Mouse (Mus musculus) myocyte (in vitro differentiated cells): ENCODE results near the gene Tmsb4x.

ENCODE experiments used
- CEBPB ChIP-seq: IDR thresholded peaks from 2 replicates; pipeline ENCODE4 v1.6.1; 2011; ENCODE audit warnings: mild to moderate bottlenecking, moderate library complexity; ENCODE audit not compliant: poor library complexity, insufficient read depth, severe bottlenecking
- MAX ChIP-seq: IDR thresholded peaks from one replicate; pipeline ENCODE4 v1.6.1; 2011; ENCODE audit warnings: low read depth, mild to moderate bottlenecking, control low read depth
- POLR2A ChIP-seq: IDR thresholded peaks from one replicate; pipeline ENCODE4 v1.6.1; 2011; ENCODE audit warnings: low read depth, mild to moderate bottlenecking, control low read depth, moderate library complexity; ENCODE audit not compliant: insufficient read length
- TCF12 ChIP-seq: IDR thresholded peaks from one replicate; pipeline ENCODE4 v1.6.1; 2011; ENCODE audit warnings: mild to moderate bottlenecking, control low read depth; ENCODE audit not compliant: poor library complexity, insufficient read depth, severe bottlenecking

GRCm38 (mm10) chrX:167172256-167172655 lies 36.9 kb downstream of the Tmsb4x start:
- no peak for TF ChIP-seq POLR2A
- no peak for TF ChIP-seq TCF12
- no peak for TF ChIP-seq CEBPB
- TF ChIP-seq MAX = no peak
